Mouse (Mus musculus): ENCODE measurements at regions not wholly inside any gene's neighbourhood (a gene's known extent, or its start where the extent isn't known, plus 50 kb on each side); places are given as distances from the start of the nearest gene placed in this dataset.

DNA sequence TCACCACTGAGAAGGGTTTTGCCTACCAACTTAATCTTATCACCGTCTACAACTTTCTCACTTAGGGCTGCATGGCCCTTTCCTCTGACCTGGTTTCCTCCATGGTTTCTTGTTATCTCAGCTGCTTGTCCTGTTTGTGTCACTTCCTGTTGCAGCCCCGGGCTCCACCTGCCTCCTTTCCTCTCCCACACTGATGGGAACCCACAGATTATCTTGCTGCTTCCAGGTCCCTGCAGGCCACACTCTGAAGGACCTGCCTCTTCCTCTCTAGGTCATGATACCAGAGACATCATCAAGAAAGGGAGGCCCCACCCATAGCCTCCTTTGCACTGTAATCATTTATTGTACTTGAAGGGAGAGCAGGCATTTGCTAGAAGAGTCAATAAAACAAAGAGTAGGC, 184.4 kb upstream of the Tnp1 start:
- Histone ChIP-seq H3K9me3 (replicated peaks) (no peaks in the 10 kb centered on the region), H3K36me3 (ENCODE audit: poor library complexity, severe bottlenecking) (no peaks in the 10 kb centered on the region), H3K9ac (no peak overlapping the region), H3K4me1 (no peaks in the 10 kb centered on the region), H3K4me2 (no peak overlapping the region), H3K4me3 (no peak overlapping the region), H3K27ac (no peak overlapping the region), H3K27me3 (no peaks in the 10 kb centered on the region)
- ATAC-seq, result no peak
- WGBS, result 91% methylated on average over 2 of the region's 2 CpGs

DNA sequence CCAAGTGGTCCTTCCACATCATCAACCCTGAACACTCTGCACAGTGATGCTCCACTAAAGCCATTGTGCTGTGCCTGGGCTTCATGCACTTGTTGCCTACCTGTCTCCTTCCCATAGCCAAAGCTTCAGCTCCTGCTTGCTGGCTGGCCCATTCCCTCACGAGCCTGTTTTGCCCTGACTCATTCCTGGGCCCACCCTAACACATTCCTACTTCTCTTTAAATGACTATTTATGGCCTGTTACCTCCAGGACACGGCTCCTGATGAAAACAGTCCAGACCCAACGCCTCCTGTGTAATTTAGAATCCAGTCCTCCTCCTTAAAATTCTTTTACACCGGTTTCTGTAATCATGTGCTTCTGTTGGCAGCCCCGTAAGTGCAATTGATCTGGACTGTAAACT, 175.1 kb upstream of the Tnp1 start:
- H3K9me3 ChIP-seq (replicated peaks), result no peaks in the 10 kb centered on the region
- H3K4me2 ChIP-seq, result no peak overlapping the region
- no peak overlapping the region for H3K27ac ChIP-seq
- ATAC-seq, result no peak
- no peaks in the 10 kb centered on the region for H3K27me3 ChIP-seq
- no peak overlapping the region for H3K9ac ChIP-seq
- WGBS, result 85% methylated on average over 5 of the region's 5 CpGs
- H3K4me3 ChIP-seq, result no peak overlapping the region
- H3K4me1 ChIP-seq, result no peaks in the 10 kb centered on the region
- no peaks in the 10 kb centered on the region for H3K36me3 ChIP-seq (ENCODE audit: poor library complexity, severe bottlenecking)

DNA sequence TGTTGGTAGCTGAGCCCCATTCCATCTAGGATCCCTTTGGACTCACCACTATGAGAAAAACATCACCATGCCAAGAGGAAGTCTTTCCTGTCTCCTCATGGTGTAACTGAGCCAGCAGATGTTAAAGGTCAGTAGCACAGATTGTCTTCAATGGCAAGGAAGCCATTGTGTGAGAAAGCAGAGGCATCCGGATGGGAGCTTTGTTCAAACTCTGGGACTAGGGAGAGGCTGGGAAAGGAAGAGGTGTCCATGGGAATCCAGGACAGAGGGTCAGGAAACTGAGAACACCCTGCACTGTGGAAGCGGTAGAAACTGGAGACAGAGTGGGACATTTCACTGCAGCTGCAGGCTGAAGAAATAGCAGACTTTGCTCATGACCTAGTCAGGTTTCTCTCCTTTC, 173.1 kb upstream of the Tnp1 start:
- Histone ChIP-seq H3K4me2 (no peak overlapping the region), H3K36me3 (ENCODE audit: poor library complexity, severe bottlenecking) (no peaks in the 10 kb centered on the region), H3K9me3 (replicated peaks) (no peaks in the 10 kb centered on the region), H3K4me1 (no peaks in the 10 kb centered on the region), H3K27ac (no peak overlapping the region), H3K27me3 (no peaks in the 10 kb centered on the region), H3K9ac (no peak overlapping the region), H3K4me3 (no peak overlapping the region)
- ATAC-seq, result no peak
- WGBS, result 72% methylated on average over 2 of the region's 2 CpGs

DNA sequence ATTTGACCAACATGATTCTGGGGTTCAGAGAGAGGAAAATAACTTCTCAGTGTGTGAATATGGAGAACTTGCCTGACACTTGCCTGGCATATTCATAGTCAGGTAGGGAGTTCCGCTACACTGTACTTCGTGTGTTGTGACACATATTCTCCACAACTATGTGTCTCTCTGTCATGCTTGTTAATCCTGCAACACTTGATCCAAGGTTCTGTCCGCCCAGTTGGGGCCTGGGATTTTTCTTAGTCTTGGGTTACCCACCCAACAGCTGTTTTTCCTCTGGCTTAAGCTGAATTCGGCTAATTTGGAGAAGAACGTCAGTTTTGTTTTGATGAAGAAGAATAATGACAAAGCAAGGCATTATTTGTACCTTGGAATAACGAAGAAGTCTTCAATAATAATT, 168.8 kb upstream of the Tnp1 start:
- H3K36me3 ChIP-seq (ENCODE audit: poor library complexity, severe bottlenecking), result no peaks in the 10 kb centered on the region
- H3K4me3 ChIP-seq, result no peak overlapping the region
- no peak overlapping the region for H3K4me2 ChIP-seq
- no peak for ATAC-seq
- no peaks in the 10 kb centered on the region for H3K27me3 ChIP-seq
- no peak overlapping the region for H3K27ac ChIP-seq
- no peak overlapping the region for H3K9ac ChIP-seq
- WGBS, result 76% methylated on average over 6 of the region's 6 CpGs
- H3K9me3 ChIP-seq (replicated peaks), result no peaks in the 10 kb centered on the region
- H3K4me1 ChIP-seq, result no peaks in the 10 kb centered on the region

DNA sequence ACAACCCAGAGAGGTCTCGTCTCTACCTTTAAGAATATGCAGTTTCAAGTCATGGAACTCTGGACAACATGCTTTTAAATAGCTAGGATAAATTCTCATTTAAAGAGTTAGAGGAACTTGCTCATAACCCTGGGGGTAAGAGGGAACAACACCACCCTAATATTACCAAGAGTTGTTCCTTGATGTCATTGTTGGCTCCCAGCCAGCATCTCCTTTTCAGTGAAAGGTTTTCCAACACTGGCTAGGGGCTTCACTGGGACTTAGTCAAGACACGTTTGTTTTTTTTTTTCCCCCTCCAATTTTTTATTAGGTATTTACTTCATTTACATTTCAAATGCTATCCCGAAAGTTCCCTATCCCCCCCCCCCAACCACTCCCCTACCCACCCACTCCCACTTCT, 163.1 kb upstream of the Tnp1 start:
- Histone ChIP-seq H3K4me1 (no peaks in the 10 kb centered on the region), H3K9ac (no peak overlapping the region), H3K9me3 (replicated peaks) (no peaks in the 10 kb centered on the region), H3K36me3 (ENCODE audit: poor library complexity, severe bottlenecking) (no peaks in the 10 kb centered on the region), H3K4me2 (no peak overlapping the region), H3K27me3 (no peaks in the 10 kb centered on the region), H3K4me3 (no peak overlapping the region), H3K27ac (no peak overlapping the region)
- ATAC-seq, result no peak
- WGBS, result 65% methylated on average over 3 of the region's 3 CpGs

DNA sequence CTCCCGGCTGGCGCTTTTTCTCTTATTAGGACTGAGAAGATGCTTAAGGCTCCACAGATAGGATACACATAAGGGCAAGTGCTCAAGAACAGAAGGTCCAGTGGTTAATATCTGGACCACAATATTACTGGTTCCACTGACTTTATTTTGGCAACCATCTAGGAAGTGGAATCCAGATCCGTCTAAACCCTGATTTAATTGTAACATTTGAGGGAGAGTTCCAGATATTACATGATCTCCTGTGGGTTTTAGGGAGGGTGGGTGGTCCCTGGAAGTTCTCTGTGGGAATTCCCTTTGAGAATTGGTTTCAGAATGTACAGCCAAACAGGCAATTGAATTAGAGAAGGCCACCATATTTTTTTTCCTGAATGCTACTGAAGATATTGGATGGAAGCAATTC, 161.4 kb upstream of the Tnp1 start:
- no peak overlapping the region for H3K9ac ChIP-seq
- no peaks in the 10 kb centered on the region for H3K36me3 ChIP-seq (ENCODE audit: poor library complexity, severe bottlenecking)
- no peak overlapping the region for H3K27ac ChIP-seq
- 94% methylated on average over 3 of the region's 3 CpGs for WGBS
- H3K4me3 ChIP-seq, result no peak overlapping the region
- no peak overlapping the region for H3K4me2 ChIP-seq
- no peak for ATAC-seq
- no peaks in the 10 kb centered on the region for H3K27me3 ChIP-seq
- no peaks in the 10 kb centered on the region for H3K4me1 ChIP-seq
- no peaks in the 10 kb centered on the region for H3K9me3 ChIP-seq (replicated peaks)

DNA sequence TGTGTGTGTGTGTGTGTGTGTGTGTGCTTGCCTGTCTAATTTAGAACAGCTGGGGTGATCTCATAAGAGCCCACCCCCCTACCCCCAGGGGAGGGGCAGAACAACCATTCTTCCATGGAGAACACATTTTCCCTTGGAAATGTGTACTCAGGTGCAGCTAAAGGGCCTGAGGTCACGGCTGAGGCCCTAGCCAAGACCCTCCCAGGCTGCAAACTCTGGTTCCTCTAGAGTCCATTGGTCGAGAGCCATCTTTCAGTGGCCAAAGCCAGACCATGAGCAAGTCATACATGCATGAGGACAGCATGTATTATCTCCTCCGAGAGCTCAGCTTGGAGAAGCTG, 154.9 kb upstream of the Tnp1 start:
- no peaks in the 10 kb centered on the region for H3K27me3 ChIP-seq
- H3K4me3 ChIP-seq, result no peak overlapping the region
- no peak overlapping the region for H3K4me2 ChIP-seq
- H3K9ac ChIP-seq, result no peak overlapping the region
- 77% methylated on average over 3 of the region's 3 CpGs for whole genome bisulfite sequencing
- H3K27ac ChIP-seq, result no peak overlapping the region
- 0 out of 2 replicates have a peak, but pooled peaks cover 3% of the 10 kb centered on the region for H3K9me3 ChIP-seq (replicated peaks)
- H3K36me3 ChIP-seq (ENCODE audit: poor library complexity, severe bottlenecking), result no peaks in the 10 kb centered on the region
- ATAC-seq, result no peak
- peaks cover 12% of the 10 kb centered on the region for H3K4me1 ChIP-seq

DNA sequence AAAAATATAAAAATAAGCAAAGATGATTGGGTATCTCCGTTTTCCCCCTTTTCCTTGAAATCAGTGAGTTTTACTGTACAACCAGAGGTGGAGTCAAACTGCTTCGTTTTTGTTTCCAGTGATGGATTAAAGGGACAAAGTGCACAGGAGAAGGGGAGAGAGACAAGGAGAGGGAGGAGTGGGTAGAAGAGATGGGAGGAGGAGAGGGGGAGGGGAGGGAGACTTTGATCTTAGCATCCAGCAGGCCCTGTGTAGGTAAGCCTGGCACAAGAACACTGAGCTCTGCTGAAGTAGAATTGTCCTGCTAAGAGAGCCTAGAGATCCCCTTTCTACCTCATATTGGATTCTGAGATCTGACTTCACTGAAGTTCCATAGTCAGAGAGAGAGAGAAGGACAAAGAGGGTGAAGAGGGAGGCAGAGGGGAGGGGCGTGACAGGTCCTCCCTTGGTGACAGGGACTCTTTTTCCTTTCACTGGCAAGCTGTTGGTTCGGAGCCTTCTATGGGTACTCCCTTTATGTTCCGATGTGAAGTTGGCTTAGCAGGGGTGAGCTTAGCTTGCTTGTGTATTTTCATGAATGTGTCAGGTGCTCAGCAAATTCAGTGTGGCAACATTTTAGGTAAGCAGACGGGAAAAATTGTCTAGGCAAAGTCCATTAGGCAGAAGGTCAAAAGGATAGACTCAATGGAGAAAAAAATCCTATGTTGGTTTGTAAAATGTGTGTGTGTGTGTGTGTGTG, 154.4 kb upstream of the Tnp1 start:
- Histone ChIP-seq H3K27me3 (no peaks in the 10 kb centered on the region), H3K4me1 (peaks cover 12% of the 10 kb centered on the region), H3K36me3 (ENCODE audit: poor library complexity, severe bottlenecking) (no peaks in the 10 kb centered on the region), H3K4me3 (no peak overlapping the region), H3K9ac (no peak overlapping the region), H3K27ac (peak overlapping the region; percentile 25), H3K4me2 (no peak overlapping the region), H3K9me3 (replicated peaks) (0 out of 2 replicates have a peak, but pooled peaks cover 3% of the 10 kb centered on the region)
- 19% methylated on average over 6 of the region's 6 CpGs for WGBS
- peak; percentile 62; the same call in 1 of the 2 replicates for ATAC-seq

DNA sequence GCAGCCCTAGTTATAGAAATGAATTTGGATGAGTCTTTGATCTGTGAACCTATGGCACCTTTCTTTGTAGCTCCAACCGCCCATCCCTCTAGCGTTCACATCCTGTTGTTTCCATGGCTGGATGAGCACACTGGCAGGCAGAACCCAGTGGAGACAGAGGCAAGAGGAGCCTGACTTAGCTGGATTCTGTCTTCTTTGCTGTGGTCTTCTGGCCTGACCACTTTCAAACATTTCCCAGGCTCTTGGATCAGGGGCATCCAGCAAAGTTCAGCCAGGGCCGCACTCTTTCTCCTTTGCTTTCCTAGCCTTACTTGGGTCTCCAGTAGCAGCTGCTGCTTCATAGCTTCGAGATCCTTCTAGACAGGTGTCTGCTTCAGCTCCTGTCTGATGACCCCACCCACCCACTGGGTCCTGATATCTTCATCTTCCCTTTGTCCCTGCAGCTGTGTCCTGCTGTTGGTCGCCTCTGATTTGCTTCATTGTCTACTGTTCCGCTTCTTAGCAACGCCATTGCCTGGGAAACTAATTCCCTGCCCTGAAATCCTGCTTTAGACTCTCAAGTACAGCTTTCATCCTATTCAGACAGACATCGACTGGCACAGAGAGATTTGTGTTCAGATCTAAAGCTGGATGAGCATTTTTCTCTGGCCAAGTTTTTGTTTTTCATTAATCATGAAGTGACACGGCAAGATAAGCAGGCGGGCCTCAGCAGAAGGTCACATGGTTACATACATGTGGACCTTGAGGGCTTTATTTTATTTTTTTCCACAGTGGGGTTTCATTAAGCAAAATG, 153.6 kb upstream of the Tnp1 start:
- peak overlapping the region; percentile 60 for H3K27ac ChIP-seq
- 24% methylated on average over 10 of the region's 10 CpGs for WGBS
- H3K4me2 ChIP-seq, result no peak overlapping the region
- no peak overlapping the region for H3K4me3 ChIP-seq
- no peaks in the 10 kb centered on the region for H3K27me3 ChIP-seq
- H3K9ac ChIP-seq, result no peak overlapping the region
- H3K36me3 ChIP-seq (ENCODE audit: poor library complexity, severe bottlenecking), result no peaks in the 10 kb centered on the region
- 0 out of 2 replicates have a peak, but pooled peaks cover 3% of the 10 kb centered on the region for H3K9me3 ChIP-seq (replicated peaks)
- peak; percentile 67; the same call in 1 of the 2 replicates for ATAC-seq
- H3K4me1 ChIP-seq, result peaks cover 12% of the 10 kb centered on the region

DNA sequence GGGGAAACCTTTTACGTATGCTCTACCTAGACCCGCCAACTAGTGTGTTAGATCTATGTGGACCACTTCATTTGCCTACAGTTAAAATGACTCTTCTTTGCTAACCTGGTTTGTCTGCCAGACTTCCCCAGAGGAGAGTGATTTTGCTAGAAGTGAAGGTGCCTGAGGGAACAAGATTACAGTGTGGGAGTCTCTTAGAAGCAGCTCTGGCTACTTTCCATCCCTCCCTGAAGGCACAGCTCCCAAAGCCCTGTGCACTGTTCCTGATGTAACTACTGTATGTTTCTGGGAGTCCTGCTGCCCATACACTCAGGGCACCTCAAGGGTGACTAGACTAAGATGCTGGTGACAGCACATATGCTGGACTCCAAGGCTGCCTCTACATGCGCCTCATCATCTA, 144.5 kb upstream of the Tnp1 start:
- WGBS, result 95% methylated on average over 3 of the region's 3 CpGs
- Histone ChIP-seq H3K4me3 (no peak overlapping the region), H3K9me3 (replicated peaks) (no peaks in the 10 kb centered on the region), H3K27ac (no peak overlapping the region), H3K36me3 (ENCODE audit: poor library complexity, severe bottlenecking) (no peaks in the 10 kb centered on the region), H3K9ac (no peak overlapping the region), H3K4me1 (no peaks in the 10 kb centered on the region), H3K27me3 (no peaks in the 10 kb centered on the region), H3K4me2 (no peak overlapping the region)
- no peak for ATAC-seq

DNA sequence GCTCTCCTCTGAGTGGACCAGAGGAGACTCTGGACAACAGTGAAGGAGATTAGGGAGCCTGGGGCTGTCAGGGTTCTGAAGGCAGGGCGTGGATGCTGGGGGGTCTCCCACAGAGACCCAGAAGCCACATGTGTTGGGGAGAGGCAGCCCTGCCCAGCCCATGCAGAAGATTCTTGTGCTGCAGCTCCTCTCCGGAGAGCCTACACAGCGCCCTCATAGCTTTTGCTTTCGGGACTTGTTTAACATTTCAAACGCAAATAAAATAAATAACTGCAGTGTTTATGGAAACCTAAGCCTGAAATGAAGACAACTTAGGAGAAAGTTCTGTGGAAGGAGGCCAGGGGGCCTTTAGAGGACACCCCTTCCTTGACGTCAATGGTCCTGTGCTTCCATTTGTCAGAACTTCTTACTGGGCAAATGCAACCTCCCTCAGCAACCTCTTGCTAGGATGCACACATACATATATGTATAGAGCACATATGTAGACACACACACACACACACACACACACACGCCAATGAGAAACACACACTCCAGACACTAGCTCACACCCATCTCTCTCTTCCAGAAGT, 143.8 kb upstream of the Tnp1 start:
- no peak for ATAC-seq
- Histone ChIP-seq H3K36me3 (ENCODE audit: poor library complexity, severe bottlenecking) (no peaks in the 10 kb centered on the region), H3K4me1 (no peaks in the 10 kb centered on the region), H3K27ac (no peak overlapping the region), H3K27me3 (no peaks in the 10 kb centered on the region), H3K9me3 (replicated peaks) (no peaks in the 10 kb centered on the region), H3K9ac (no peak overlapping the region), H3K4me2 (no peak overlapping the region), H3K4me3 (no peak overlapping the region)
- 89% methylated on average over 7 of the region's 7 CpGs for WGBS

DNA sequence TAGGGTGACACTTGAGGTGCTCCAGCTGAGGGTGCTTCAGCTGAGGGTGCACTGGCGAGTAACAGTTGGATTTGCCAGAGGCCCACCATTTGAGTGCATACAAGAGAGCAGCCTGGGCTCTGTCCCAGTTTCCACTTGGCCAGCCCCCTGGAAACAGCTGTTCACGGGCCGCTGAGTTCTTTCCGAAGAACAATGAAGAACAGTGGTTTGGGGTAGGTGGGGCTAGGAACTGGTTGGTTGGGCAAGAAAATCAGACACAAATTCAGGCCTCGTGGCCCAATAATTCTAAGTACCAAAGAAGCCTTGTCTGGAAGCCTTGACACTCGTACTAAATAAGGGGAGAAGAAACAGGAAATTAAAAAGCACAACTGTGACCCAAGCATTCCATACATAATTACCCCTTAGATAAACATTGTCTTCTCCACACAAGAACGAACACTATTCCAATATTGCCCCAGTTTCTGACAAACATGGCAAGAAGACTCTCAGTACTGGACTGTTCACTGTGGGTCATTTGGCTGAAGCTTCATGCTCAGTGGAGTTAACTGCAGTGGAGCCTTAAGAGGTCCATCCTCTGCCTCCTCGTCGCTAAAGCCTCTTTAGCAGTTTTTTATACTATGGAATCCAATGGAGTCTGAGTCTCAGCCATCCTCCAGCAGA, 137.9 kb upstream of the Tnp1 start:
- H3K4me1 ChIP-seq, result no peaks in the 10 kb centered on the region
- H3K9ac ChIP-seq, result no peak overlapping the region
- H3K4me2 ChIP-seq, result no peak overlapping the region
- ATAC-seq, result no peak
- no peak overlapping the region for H3K4me3 ChIP-seq
- no peaks in the 10 kb centered on the region for H3K27me3 ChIP-seq
- H3K27ac ChIP-seq, result no peak overlapping the region
- no peaks in the 10 kb centered on the region for H3K9me3 ChIP-seq (replicated peaks)
- H3K36me3 ChIP-seq (ENCODE audit: poor library complexity, severe bottlenecking), result no peaks in the 10 kb centered on the region
- WGBS, result 59% methylated on average over 9 of the region's 9 CpGs

Measured in forebrain, embryonic 13.5 days (tissue).